Mouse (Mus musculus) CD8-positive naive resting alpha-beta T cell, adult 2 months (primary cell): Measurements from ENCODE around the gene Cdk6.

Source experiments
- DNase-seq, 2 experiments: peaks; one replicate each; pipeline ENCODE4 v3.0.0; 2022; ENCODE audit warnings: low read depth in 2 of 2, low spot score in 2 of 2

Gene Cdk6

DNA sequence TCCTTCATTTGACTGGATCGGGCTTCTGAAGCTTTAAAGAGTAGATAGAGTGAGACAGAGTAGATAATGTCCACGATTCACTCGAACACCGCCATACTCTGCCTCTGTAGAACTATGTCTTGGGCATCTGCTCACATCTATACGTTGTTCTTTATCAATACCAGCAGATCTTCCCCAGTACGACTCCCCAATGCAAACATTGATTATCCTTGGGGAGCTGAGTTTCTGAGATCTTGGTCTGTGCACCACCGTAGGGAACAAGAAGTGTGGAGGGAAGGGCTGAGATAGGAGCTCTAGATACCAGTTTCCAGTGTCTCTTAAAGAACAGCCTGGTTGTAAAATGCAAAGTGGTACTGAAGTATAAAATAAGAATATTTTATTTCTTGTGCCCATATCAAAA lies 141.2 kb downstream of the Cdk6 start:
- no peak for DNase-seq

GRCm38 (mm10) chr5:3483054-3483722 lies 141.9 kb downstream of the Cdk6 start:
- no peak for DNase-seq

DNA sequence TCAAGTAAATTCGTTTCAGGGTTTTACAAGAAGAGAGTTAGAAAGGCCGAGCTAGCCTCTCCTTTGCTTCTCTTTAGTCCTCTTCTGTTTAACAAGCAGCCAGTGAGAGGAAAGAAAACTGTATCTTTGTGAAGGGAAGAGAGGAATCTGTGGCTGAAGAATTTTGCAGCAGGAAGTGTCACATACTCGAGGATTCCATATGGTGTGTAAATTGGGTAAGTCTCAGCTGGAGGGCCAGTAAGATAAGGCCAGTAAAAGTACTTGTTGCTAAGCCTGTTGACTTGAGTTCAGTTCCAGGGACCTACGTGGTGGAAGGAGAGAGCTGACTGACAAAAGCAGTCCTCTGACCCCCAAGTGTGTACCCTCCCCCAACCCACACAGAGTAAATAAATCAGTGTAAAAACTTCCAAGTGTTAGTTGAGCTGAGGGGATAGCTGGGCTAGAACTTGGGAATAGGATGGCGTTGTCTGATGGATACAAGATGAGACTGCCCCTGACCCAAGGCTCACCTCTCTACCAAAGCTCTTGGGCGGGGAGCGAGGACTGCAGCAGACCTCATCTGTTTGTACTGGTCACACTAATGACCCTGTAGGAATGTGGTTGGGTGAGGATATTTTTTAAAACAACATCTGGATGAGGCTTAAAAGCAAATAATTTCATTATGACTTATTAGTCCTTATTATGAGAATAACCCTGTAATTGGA lies 145.4 kb downstream of the Cdk6 start:
- no peak for DNase-seq

DNA sequence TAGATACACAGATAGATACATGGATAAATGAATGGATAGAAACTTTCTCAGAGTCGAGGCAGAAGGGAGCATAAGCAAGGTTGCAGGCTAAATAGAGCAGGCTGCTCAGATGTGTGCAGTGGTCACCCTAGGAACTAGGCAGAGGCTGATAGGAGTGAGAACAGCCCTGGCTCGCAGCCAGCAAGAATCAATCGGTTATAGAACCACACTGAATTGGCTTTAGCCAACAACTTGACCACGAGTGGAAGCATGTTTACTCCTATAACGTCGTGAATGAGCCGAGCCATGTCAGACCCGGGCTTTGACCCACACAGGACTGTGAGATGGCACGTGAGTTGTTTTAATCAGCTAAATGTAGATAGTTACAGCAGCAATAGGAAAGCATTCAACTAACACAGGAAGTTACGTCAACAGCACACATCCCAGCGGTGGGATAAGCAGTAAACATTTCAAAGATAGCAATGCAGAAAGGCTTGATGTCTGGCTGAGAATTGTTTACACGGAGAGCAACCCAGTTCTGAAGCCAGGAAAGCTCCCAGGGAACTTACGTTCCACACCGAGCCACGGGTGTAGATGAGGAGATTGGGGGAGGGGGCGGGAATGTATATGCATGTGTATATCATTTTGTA lies 147.0 kb downstream of the Cdk6 start:
- no peak for DNase-seq

GRCm38 (mm10) chr5:3490358-3490757 lies 149.1 kb downstream of the Cdk6 start:
- no peak for DNase-seq

DNA sequence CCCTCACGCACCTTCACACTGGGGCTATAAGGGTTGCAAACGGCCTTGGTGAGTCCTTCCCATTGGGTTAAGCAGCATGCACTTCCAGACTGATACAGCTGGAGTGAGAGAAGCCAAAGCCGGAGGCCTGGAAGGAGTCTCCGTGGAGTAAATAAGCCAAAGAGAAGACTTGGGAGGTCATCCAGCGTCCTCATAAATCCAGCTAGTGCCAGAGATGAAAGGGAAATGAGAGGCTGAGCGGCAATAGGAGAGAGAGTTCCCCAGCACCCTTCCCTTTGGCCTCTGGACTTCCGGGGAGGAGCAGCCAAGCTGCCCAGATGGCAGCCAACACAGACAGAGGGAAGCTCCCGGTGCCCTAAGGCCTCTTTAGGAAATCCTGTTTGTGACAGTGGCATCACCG lies 149.8 kb downstream of the Cdk6 start:
- DNase-seq, result no peak

DNA sequence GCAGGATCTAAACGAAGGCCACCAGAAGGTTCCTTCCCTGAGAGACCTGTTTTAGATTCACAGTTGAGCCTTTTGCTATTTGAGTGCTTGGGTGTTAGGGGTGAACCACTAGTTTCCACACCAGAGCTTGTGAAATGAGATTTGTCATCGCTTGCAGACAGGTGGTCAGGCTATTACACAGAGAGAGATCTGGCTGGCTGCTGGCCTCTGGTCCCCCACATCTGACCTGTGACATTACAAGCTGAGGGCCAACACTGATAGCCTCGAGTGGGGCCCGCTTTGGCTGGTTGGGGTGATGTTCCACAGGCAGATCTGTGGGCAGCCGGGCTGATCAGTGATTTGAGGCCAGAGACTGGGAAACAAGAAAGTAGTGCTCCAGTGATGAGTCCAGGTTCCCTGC lies 150.6 kb downstream of the Cdk6 start:
- no peak for DNase-seq

DNA sequence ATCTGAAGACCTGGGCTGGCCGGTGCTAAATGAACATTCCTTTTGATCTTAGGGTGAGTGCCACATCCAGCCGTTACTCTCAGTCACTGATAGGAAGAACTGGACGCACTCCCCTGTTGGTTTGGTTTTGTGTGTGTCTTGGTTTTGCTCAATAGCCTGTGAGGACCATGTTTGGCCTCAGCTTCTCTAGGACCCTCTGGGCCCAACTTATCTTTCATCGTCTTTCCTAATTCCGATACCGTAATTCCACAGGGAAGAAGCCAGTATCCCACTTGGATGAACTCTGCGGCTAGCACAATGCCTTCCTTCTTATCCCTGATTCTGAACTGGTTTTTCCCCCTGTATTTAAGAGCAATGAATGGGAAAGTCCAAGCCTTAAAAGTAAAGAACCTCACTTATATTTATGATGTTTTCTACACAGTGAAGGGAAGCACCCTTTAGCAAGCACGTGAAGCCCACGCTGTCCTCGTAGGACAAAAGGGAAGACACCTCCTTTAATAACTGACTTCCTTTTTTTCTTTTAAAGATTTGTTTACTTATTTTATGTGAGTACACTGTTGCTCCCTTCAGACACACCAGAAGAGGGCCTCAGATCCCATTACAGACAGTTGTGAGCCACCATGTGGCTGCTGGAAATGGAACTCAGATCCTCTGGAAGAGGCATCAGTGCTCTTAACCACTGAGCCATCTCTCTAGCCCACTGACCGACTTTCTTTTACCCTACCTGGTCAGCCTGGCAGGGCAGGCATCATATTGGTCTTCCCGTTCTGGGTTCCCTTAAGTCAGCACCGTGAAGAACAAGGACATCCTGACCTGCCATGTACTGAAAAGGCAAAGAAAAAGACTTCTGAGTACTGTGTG lies 151.7 kb downstream of the Cdk6 start:
- DNase-seq, result no peak

DNA sequence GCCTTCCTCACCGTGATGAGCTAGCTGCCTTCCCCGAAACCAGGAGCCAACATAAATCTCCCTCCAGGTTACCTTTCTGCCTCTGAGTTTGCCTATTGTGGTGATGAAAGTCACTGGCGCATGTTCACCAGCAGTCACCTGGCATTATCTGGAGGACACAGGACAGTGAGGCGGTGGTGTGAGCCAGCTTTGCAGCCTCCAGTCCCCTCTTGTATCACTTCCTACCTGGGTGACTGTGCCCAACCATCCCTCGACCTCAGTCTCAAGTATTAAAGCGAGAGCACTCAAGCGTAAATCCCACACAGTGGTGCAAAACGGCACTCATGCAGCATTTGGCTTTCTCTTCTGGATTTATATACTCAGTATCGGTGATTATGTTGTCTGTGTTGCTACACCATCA lies 152.7 kb downstream of the Cdk6 start:
- DNase-seq, result no peak

- DNase-seq, result no peak
Observed at GRCm38 (mm10) chr5:3494452-3495187, 153.3 kb downstream of the Cdk6 start.

DNA sequence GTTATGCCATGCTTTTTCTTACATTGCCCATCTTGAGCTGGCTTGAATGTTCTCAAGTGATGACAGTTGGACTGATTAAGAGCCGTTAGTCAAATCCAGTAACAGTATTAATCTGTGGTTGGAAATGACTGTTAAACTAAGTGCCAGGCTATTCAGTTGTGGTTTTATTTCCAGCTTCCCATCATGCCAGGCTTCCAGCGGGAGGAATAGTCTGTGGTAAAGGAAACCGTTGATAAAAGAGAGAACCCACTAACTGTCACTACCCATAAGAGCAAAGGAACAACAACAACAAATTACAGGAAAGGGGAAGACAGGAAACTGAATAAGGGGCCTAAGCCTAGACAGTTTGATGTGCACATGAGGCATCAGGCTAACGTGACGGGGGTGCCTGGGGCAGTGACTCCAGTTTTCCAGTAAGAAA lies 156.2 kb downstream of the Cdk6 start:
- DNase-seq, result no peak

GRCm38 (mm10) chr5:3500298-3500697 lies 159.0 kb downstream of the Cdk6 start:
- DNase-seq, result no peak

DNA sequence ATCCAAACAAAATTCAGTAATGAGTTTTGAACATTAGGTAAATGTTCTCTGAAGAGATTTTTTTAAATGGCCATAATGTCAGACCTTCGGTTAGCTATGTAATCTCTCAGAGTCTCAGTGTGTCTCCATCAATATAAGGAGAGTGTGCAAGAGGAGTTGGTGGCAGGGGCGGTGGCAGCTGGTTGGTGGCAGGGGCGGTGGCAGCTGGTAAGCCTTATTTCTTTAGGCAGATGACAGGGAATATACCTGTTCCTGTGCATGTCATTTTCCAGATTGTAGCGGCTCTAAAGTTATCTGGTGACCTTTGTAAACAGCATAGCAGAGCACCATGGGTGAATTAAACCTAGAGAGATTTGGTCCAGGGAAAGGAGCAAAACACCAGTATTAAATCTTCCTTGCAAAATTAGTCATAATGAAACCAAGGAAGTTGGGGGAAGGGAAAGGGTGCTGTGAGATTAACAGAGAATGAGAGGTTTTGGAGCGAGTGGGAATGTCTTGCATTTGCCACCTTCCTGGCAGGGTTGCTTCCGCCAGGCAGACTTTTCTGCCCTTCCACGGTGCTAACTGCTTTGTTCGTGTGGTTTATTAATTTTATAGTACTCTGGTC lies 159.8 kb downstream of the Cdk6 start:
- DNase-seq, result no peak

- DNase-seq, result no peak
Observed at GRCm38 (mm10) chr5:3501564-3502001, 160.3 kb downstream of the Cdk6 start.

DNA sequence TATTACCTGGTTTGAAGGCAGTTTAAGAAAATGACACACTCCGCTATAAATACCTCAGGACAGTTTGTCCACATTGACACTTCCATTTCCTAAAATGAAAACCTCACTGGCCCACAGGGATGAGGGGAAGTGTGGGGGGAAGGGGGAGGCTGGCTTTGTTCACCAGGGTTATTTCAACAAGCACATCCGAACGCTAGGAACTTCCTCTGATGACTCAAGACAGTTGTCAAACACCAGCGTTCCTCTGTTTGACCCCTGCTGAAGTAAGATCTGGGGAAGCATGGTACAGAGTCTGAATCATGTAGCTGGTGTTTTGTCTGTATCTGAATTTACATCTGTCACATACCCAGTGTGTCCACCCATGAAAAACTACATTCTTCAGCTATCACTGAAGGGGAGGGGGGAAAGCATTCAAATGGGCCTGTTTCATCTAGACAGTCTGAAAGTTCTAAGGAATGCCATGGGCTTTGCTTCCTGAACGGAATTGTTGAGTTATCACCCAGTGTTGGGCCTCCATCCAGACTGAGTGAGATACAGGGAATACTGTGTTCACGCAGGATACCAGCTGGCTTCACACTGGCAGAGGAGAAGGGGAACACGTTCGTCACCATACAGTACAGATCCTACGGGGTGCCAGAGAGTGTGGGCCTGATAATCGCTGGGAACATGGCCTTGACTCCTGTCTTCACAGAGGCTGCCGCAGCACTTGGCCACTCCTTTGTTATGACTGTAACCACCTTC lies 161.5 kb downstream of the Cdk6 start:
- DNase-seq, result no peak

- no peak for DNase-seq
Observed at GRCm38 (mm10) chr5:3503373-3503772, 162.1 kb downstream of the Cdk6 start.

DNA sequence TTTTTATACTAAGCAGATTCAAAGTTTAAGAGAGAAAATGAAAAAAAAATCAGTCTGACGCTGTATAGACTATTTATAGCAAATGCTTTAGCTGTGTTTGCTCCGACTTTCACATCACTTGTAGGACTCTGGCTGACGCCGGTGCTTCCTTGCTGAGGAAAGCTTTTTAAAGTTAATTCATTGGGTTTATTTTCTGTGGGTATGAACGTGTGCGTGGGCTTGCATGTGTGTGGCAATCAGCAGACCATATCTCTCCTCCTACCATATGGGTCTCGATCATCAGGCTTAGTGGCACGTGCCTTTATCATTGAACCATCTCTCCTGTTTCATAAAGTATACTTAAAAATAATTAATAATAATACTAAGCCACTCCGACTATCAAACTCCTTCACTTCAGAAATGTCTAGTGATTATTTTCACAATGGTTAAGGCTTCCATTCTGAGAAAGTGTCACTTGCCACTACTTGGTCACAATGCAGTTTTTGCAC lies 162.6 kb downstream of the Cdk6 start:
- no peak for DNase-seq

- no peak for DNase-seq
Observed at GRCm38 (mm10) chr5:3504453-3504852, 163.2 kb downstream of the Cdk6 start.

GRCm38 (mm10) chr5:3505553-3505952 lies 164.3 kb downstream of the Cdk6 start:
- no peak for DNase-seq
